Mouse (Mus musculus): ENCODE measurements at regions not wholly inside any gene's neighbourhood (a gene's known extent, or its start where the extent isn't known, plus 50 kb on each side); places are given as distances from the start of the nearest gene placed in this dataset.

- no peak for DNase-seq (ENCODE audit: extremely low read depth)
- Histone ChIP-seq H3K27me3 (replicated peaks) (no peaks in the 10 kb centered on the region), H3K4me3 (replicated peaks in 1 of 3; ENCODE audit: low read depth in 2 of 3, low read length in 2 of 3, poor library complexity in 1 of 3) (no peak overlapping the region), H3K9ac (ENCODE audit: insufficient read depth, low read depth) (no peak overlapping the region), H3K9me3 (replicated peaks; ENCODE audit: low read length) (no peaks in the 10 kb centered on the region), H3K79me2 (replicated peaks; ENCODE audit: control insufficient read depth, extremely low read depth, insufficient read depth, poor library complexity, severe bottlenecking) (no peaks in the 10 kb centered on the region), H3K4me2 (ENCODE audit: insufficient read depth, low read depth, poor library complexity, severe bottlenecking) (no peak overlapping the region), H3K4me1 (ENCODE audit: control insufficient read depth in 1 of 2, insufficient read depth in 2 of 2) (peaks cover 0 to 12% of the 10 kb centered on the region in 2 experiments; a peak in 2 of 4 replicates), H3K27ac (ENCODE audit: insufficient read depth, low read depth) (no peak overlapping the region), H3K36me3 (replicated peaks in 1 of 2; ENCODE audit: control insufficient read depth in 1 of 2, insufficient read depth in 1 of 2, low read length in 1 of 2) (no peaks in the 10 kb centered on the region)
- in situ Hi-C loops (cut with MboI; ENCODE audit: low pct_ligation_motif_present, low pct_unique_long_range_greater_than_20kb, low sequenced_read_pairs) (no loop called here), dilution Hi-C loops (cut with MboI; ENCODE audit: extremely low pct_ligation_motif_present, extremely low pct_unique_long_range_greater_than_20kb, low sequenced_read_pairs) (no loop called here)
- no peak for TF ChIP-seq MAFK (IDR thresholded peaks at IDR 0.05; ENCODE audit: insufficient replicate concordance, low read length)
- no peak for TF ChIP-seq JUND (conservative IDR thresholded peaks at IDR 0.05; ENCODE audit: low read depth, low read length)
- no peak for TF ChIP-seq ELF1 (IDR thresholded peaks at IDR 0.05; ENCODE audit: low read depth, low read length)
- no peak for TF ChIP-seq GABPA (IDR thresholded peaks at IDR 0.05; ENCODE audit: insufficient replicate concordance, low read depth, low read length)
- TF ChIP-seq MXI1 (IDR thresholded peaks at IDR 0.05; ENCODE audit: low read depth, low read length) = no peak
- no peak for TF ChIP-seq POLR2AphosphoS2 (IDR thresholded peaks at IDR 0.05; ENCODE audit: low read depth, low read length)
- no peak for TF ChIP-seq MYC (IDR thresholded peaks at IDR 0.05; ENCODE audit: low read depth, low read length)
- TF ChIP-seq ZKSCAN1 (IDR thresholded peaks at IDR 0.05; ENCODE audit: borderline replicate concordance, low read depth, low read length) = no peak
Observed at GRCm38 (mm10) chr15:68389855-68390254, 1889.1 kb upstream of the Lrrc6 start.

GRCm38 (mm10) chr15:68387349-68388065, 1886.8 kb upstream of the Lrrc6 start:
- in situ Hi-C loops (cut with MboI; ENCODE audit: low pct_ligation_motif_present, low pct_unique_long_range_greater_than_20kb, low sequenced_read_pairs) = no loop called here
- no peak for TF ChIP-seq HCFC1 (IDR thresholded peaks at IDR 0.05; ENCODE audit: low read depth, low read length)
- TF ChIP-seq ELF1 (IDR thresholded peaks at IDR 0.05; ENCODE audit: low read depth, low read length) = no peak
- no peak for TF ChIP-seq USF2 (conservative IDR thresholded peaks at IDR 0.05; ENCODE audit: low read depth, low read length)
- TF ChIP-seq ZKSCAN1 (IDR thresholded peaks at IDR 0.05; ENCODE audit: borderline replicate concordance, low read depth, low read length) = no peak
- no peak for TF ChIP-seq NELFE (IDR thresholded peaks at IDR 0.05; ENCODE audit: low read depth, low read length)
- TF ChIP-seq MAFK (IDR thresholded peaks at IDR 0.05; ENCODE audit: insufficient replicate concordance, low read length) = no peak
- TF ChIP-seq PAX5 (IDR thresholded peaks at IDR 0.05; ENCODE audit: low read length) = no peak
- TF ChIP-seq NRF1 (IDR thresholded peaks at IDR 0.05; ENCODE audit: low read depth, low read length) = no peak
- TF ChIP-seq RAD21 (IDR thresholded peaks at IDR 0.05; ENCODE audit: low read depth, low read length) = no peak
- Histone ChIP-seq H3K27ac (ENCODE audit: insufficient read depth, low read depth) (no peak overlapping the region), H3K4me1 (ENCODE audit: control insufficient read depth in 1 of 2, insufficient read depth in 2 of 2) (peaks cover 0 to 11% of the 10 kb centered on the region in 2 experiments; a peak in 2 of 4 replicates), H3K9ac (ENCODE audit: insufficient read depth, low read depth) (no peak overlapping the region), H3K79me2 (replicated peaks; ENCODE audit: control insufficient read depth, extremely low read depth, insufficient read depth, poor library complexity, severe bottlenecking) (no peaks in the 10 kb centered on the region), H3K27me3 (replicated peaks) (no peaks in the 10 kb centered on the region), H3K36me3 (replicated peaks in 1 of 2; ENCODE audit: control insufficient read depth in 1 of 2, insufficient read depth in 1 of 2, low read length in 1 of 2) (no peaks in the 10 kb centered on the region), H3K4me3 (replicated peaks in 1 of 3; ENCODE audit: low read depth in 2 of 3, low read length in 2 of 3, poor library complexity in 1 of 3) (no peak overlapping the region), H3K9me3 (replicated peaks; ENCODE audit: low read length) (no peaks in the 10 kb centered on the region), H3K4me2 (ENCODE audit: insufficient read depth, low read depth, poor library complexity, severe bottlenecking) (no peak overlapping the region)
- dilution Hi-C loops (cut with MboI; ENCODE audit: extremely low pct_ligation_motif_present, extremely low pct_unique_long_range_greater_than_20kb, low sequenced_read_pairs) = no loop called here
- DNase-seq (ENCODE audit: extremely low read depth) = no peak

All from CH12.LX (cell line).